Mouse (Mus musculus): ENCODE results near the gene Cacna1a. TPM values are rescaled to one million over a fixed set of nuclear protein-coding genes. Genes with fewer than 3 reads are reported as not detected.

Cacna1a gene
- total and polyA plus RNA-seq, 3 experiments = 3.2 to 5.1 TPM; not detected in 1

DNA sequence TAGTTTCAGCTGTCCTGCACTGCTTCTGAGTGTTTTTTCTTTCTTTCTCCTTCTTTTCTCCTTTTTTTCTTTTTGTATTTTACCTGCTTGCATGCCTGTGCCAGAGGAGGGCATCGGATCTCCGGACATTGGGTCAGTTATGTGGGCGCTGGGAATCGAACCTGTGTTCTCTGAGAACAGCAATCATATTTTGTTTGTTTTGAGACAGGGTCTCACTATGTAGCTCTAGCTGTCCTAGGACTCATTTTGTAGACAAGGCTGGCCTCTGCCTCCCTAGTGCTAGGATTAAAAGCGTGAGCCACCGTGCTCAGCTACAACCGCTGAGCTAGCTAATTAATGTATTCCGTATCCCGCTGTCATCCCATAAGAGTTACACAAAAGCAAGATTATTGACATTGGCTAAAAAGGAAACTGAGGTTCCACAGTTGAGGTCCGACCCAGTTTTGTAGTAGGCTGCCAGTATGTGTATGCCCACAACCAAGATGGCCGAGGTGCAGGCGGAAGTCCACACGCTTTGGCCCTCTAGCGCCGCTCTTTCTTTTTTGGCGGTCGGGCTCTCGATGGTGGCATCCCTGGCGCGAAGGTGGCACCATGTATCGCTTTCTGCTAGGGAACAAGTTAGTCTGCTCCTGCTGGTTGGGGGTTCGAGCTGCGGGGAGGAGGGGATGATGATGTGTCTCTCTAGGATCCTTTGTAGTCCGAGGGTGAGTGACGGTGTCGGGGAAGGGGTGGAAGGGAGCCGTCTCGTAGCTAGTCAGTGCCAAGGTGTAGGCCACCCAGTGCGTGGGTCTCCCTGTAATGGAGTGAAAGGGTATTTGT is 276.5 kb downstream of the Cacna1a start (continued):
- TF ChIP-seq NRF1 (IDR thresholded peaks at IDR 0.05; ENCODE audit: insufficient read depth, low read depth, low read length, poor library complexity, severe bottlenecking) (0 out of 2 replicates have a peak, but pooled peaks have one; percentile 38), ZKSCAN1 (IDR thresholded peaks at IDR 0.05; ENCODE audit: low read depth, low read length) (no peak), POLR2A (IDR thresholded peaks at IDR 0.05; ENCODE audit: control insufficient read depth in 1 of 2, insufficient read depth in 1 of 2, low read depth in 1 of 2, low read length in 2 of 2, poor library complexity in 1 of 2) (peak; percentile 69 to 71; a peak in 3 of 4 replicates), KAT2A (conservative IDR thresholded peaks at IDR 0.05; ENCODE audit: low read depth, low read length) (peak; percentile 85), NELFE (IDR thresholded peaks at IDR 0.05; ENCODE audit: low read depth, low read length) (peak; percentile 79), TBP (IDR thresholded peaks at IDR 0.05; ENCODE audit: low read depth, low read length) (peak; percentile 66), CTCF (IDR thresholded peaks at IDR 0.05 in 2 of 3, conservative IDR thresholded peaks at IDR 0.05 in 1 of 3; ENCODE audit: control insufficient read depth in 1 of 3, insufficient read depth in 1 of 3, low read depth in 2 of 3, low read length in 3 of 3, poor library complexity in 1 of 3, severe bottlenecking in 1 of 3) (peak in 2 of 3 experiments; percentile 20 to 36; a peak in 3 of 6 replicates), MAZ (IDR thresholded peaks at IDR 0.05; ENCODE audit: low read depth, low read length) (0 out of 2 replicates have a peak, but pooled peaks have one; percentile 30), MAFK (IDR thresholded peaks at IDR 0.05; ENCODE audit: borderline replicate concordance, low read depth, low read length) (no peak), RCOR1 (IDR thresholded peaks at IDR 0.05; ENCODE audit: low read depth, low read length) (no peak), SIN3A (IDR thresholded peaks at IDR 0.05; ENCODE audit: low read length) (peak; percentile 91), CHD2 (IDR thresholded peaks at IDR 0.05; ENCODE audit: low read length) (no peak), MEF2A (IDR thresholded peaks at IDR 0.05; ENCODE audit: extremely low read depth, insufficient replicate concordance, low read depth, low read length, poor library complexity, severe bottlenecking) (no peak)

DNA sequence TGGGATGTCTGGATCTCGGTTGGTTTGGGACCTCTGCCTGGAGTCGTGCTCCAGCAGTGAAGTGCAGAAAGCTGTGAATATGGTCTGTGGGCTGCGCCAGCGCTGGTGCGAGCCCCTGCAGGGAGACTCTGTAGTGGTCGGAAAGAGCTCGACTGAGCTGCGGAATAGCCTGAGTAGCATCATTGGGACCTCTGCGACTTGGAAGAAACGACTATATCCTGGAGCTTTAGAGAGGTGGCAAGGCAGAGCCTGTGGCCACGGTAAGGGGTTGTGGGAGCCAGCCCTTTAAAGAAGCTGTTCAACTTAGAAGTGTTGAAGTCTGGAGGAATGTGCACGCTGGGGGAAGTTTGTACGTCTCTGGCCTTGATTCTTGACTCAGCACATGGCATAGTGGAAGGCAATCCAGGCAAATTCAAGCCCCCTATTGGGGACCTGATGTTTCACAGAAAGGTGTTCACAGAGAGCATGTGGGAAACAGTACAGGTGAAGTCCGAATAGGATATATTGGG is 277.2 kb downstream of the Cacna1a start:
- H3K36me3 ChIP-seq (ENCODE audit: control insufficient read depth in 1 of 2, insufficient read depth in 2 of 2, low read length in 2 of 2) = peaks cover 0 to 13% of the 10 kb centered on the region in 2 experiments; a peak in 2 of 4 replicates
- peak overlapping the region; percentile 95 for H3K9ac ChIP-seq (ENCODE audit: control insufficient read depth, low read depth, low read length, poor library complexity, severe bottlenecking)
- H3K27me3 ChIP-seq (ENCODE audit: control insufficient read depth in 1 of 2, insufficient read depth in 2 of 2, low read length in 2 of 2) = no peaks in the 10 kb centered on the region
- DNase-seq (ENCODE audit: low read depth, low spot score) = peak; percentile 76
- H3K79me2 ChIP-seq (ENCODE audit: control insufficient read depth, insufficient read depth, low read length, poor library complexity) = peaks cover 51% of the 10 kb centered on the region
- H3K4me3 ChIP-seq (ENCODE audit: control insufficient read depth in 1 of 2, insufficient read depth in 1 of 2, low read depth in 2 of 2, low read length in 2 of 2) = peak overlapping the region; percentile 58 to 84
- TF ChIP-seq E2F4 (IDR thresholded peaks at IDR 0.05; ENCODE audit: borderline replicate concordance, low read depth, low read length) (no peak), MXI1 (IDR thresholded peaks at IDR 0.05; ENCODE audit: low read depth, low read length) (no peak; the same call in none of the 2 replicates), JUND (IDR thresholded peaks at IDR 0.05; ENCODE audit: low read depth, low read length) (no peak), CHD1 (IDR thresholded peaks at IDR 0.05; ENCODE audit: low read depth, low read length) (peak; percentile 78; the same call in 1 of the 2 replicates), POLR2AphosphoS2 (IDR thresholded peaks at IDR 0.05; ENCODE audit: low read length) (peak; percentile 15), MAX (IDR thresholded peaks at IDR 0.05; ENCODE audit: low read length) (0 out of 2 replicates have a peak, but pooled peaks have one; percentile 7), TBP (IDR thresholded peaks at IDR 0.05; ENCODE audit: low read depth, low read length) (peak; percentile 45; the same call in 1 of the 2 replicates), ETS1 (IDR thresholded peaks at IDR 0.05; ENCODE audit: low read depth, low read length) (no peak), MYC (IDR thresholded peaks at IDR 0.05; ENCODE audit: low read depth, low read length) (peak; percentile 62; the same call in 1 of the 2 replicates), KAT2A (conservative IDR thresholded peaks at IDR 0.05; ENCODE audit: low read depth, low read length) (no peak), MAFK (IDR thresholded peaks at IDR 0.05; ENCODE audit: borderline replicate concordance, low read depth, low read length) (no peak), BHLHE40 (IDR thresholded peaks at IDR 0.05; ENCODE audit: borderline replicate concordance, low read depth, low read length) (no peak), USF2 (IDR thresholded peaks at IDR 0.05; ENCODE audit: borderline replicate concordance in 1 of 2, insufficient read depth in 1 of 2, low read depth in 1 of 2, low read length in 2 of 2) (no peak), MAZ (IDR thresholded peaks at IDR 0.05; ENCODE audit: low read depth, low read length) (no peak), RCOR1 (IDR thresholded peaks at IDR 0.05; ENCODE audit: low read depth, low read length) (no peak)
- peaks cover 0 to 19% of the 10 kb centered on the region in 2 experiments; a peak in 2 of 4 replicates for H3K4me1 ChIP-seq (ENCODE audit: control insufficient read depth in 1 of 2, insufficient read depth in 2 of 2, low read length in 2 of 2)
- no peaks in the 10 kb centered on the region for H3K9me3 ChIP-seq (replicated peaks; ENCODE audit: insufficient read depth, low read length)
- H3K27ac ChIP-seq (ENCODE audit: control insufficient read depth, low read depth, low read length) = peak overlapping the region; percentile 97

Measured in MEL (cell line).